8 mouse cellular contexts compared by ENCODE assay signal in genomic region chr9:119978151-119978810, GRCm38 (mm10). TPM values are rescaled to one million over a fixed set of nuclear protein-coding genes. Genes with fewer than 3 reads are reported as not detected.
A peak's percentile ranks its signal among the peaks of the same experiment; 100 is the strongest.
DNase-seq lines count a peak whose midpoint lies in the region; ATAC-seq and TF ChIP-seq lines count a peak whose summit lies in the region.
"Had no signal": no experiment of that assay in that cellular context is flagged by ENCODE, and none has a peak within 500 bp of the region (broad histone marks: within the 10 kb centered on the region; RNA-seq: fewer than 3 reads in every experiment).

No protein-coding gene starts in this region.

- 0 out of 2 replicates have a peak overlapping the region, but pooled peaks have one; percentile 15 for H3K4me2 ChIP-seq in stomach, embryonic 16.5 days (ENCODE audit: low read depth, low read length)
- H3K4me2 ChIP-seq: neural tube, embryonic 13.5 days had no signal

- H3K27ac ChIP-seq in layer of hippocampus, adult 2 months: peak overlapping the region; percentile 67
- peak overlapping the region; percentile 42; the same call in 1 of the 2 replicates for H3K27ac ChIP-seq in stomach, embryonic 16.5 days (ENCODE audit: low read length)
- H3K27ac ChIP-seq: neural tube, embryonic 13.5 days had no signal

- no peaks in the 10 kb centered on the region for H3K9me3 ChIP-seq in stomach, embryonic 16.5 days (replicated peaks; ENCODE audit: control insufficient read depth, low read length)
- H3K9me3 ChIP-seq: neural tube, embryonic 13.5 days had no signal

- no peak overlapping the region for H3K4me3 ChIP-seq in layer of hippocampus, adult 2 months
- no peak overlapping the region for H3K4me3 ChIP-seq in stomach, embryonic 16.5 days (replicated peaks; ENCODE audit: low read length)
- H3K4me3 ChIP-seq: neural tube, embryonic 13.5 days had no signal

- ATAC-seq in inflammation-experienced regulatory T-cells, adult 6 months: peak; percentile 16
- no peak for ATAC-seq in stomach, embryonic 16.5 days (ENCODE audit: insufficient read depth, low FRiP score)

- no peak for DNase-seq in layer of hippocampus, adult 2 months (ENCODE audit: low spot score in 2 of 2)
- no peak for DNase-seq in layer of hippocampus, postnatal 36 days
- peak; percentile 64 for DNase-seq in T-cell, adult 2 months (ENCODE audit: low spot score)
- no peak for DNase-seq in gastrocnemius, postnatal 10 days
- no peak for DNase-seq in layer of hippocampus, adult 9-11 months

- TF ChIP-seq CTCF in layer of hippocampus, adult 2 months (conservative IDR thresholded peaks at IDR 0.05): no peak

- H3K27me3 ChIP-seq in stomach, embryonic 16.5 days (ENCODE audit: control insufficient read depth, insufficient read depth, low read length): no peaks in the 10 kb centered on the region

- peaks cover 57% of the 10 kb centered on the region for H3K4me1 ChIP-seq in stomach, embryonic 16.5 days (ENCODE audit: control insufficient read depth, insufficient read depth, low read length)

- peak overlapping the region; percentile 4; the same call in 1 of the 2 replicates for H3K9ac ChIP-seq in stomach, embryonic 16.5 days (ENCODE audit: low read length)

- WGBS in stomach, embryonic 16.5 days: 39% methylated on average over 9 of the region's 9 CpGs

- peaks cover 13% of the 10 kb centered on the region; the same call in 1 of the 2 replicates for H3K36me3 ChIP-seq in stomach, embryonic 16.5 days (ENCODE audit: control insufficient read depth, insufficient read depth, low read length)

RNA-seq across cellular contexts. Expression of gene Csrnp1, which starts 6.2 kb away (rescaled TPM):
- total RNA-seq in layer of hippocampus, adult 2 months (2021): 10 to 100 TPM; 13.7 TPM
- 10 to 100 TPM; 12.8 to 15.5 TPM for total RNA-seq in layer of hippocampus, postnatal 36 days (2021)
- polyA plus RNA-seq in inflammation-experienced regulatory T-cells, adult 6 months (2017; shearing (Covaris generic)): 10 to 100 TPM; 21.7 to 47.3 (median 39.5) TPM
- polyA plus RNA-seq in stomach, embryonic 16.5 days (2015; fragmentation: Nextera tagmentation; extraction: Ambion mirVana): 5.9 and 7.8 TPM in 2 replicates
- total RNA-seq in gastrocnemius, postnatal 10 days (2021): 1 to 10 TPM; 2.6 to 3.4 TPM

RNA-seq across cellular contexts. Expression of gene Ttc21a, which starts 40.9 kb away (rescaled TPM):
- under 1 TPM; 0.49 to 0.92 TPM for total RNA-seq in layer of hippocampus, adult 2 months (2021)
- total RNA-seq in layer of hippocampus, postnatal 36 days (2021): under 1 TPM; 0.80 to 0.86 TPM
- polyA plus RNA-seq in inflammation-experienced regulatory T-cells, adult 6 months (2017; shearing (Covaris generic)): not detected
- 0.04 and 0.15 TPM in 2 replicates for polyA plus RNA-seq in stomach, embryonic 16.5 days (2015; fragmentation: Nextera tagmentation; extraction: Ambion mirVana)
- under 1 TPM in 1 of 2 experiments, not detected in 1; 0.11 TPM for total RNA-seq in gastrocnemius, postnatal 10 days (2021)

RNA-seq across cellular contexts. Expression of gene Gorasp1, which starts 40.9 kb away (rescaled TPM):
- total RNA-seq in layer of hippocampus, adult 2 months (2021): 10 to 100 TPM; 33.1 to 40.8 TPM
- 10 to 100 TPM; 33.4 to 35.2 TPM for total RNA-seq in layer of hippocampus, postnatal 36 days (2021)
- 1 to 10 TPM; 2.9 to 4.8 (median 4.5) TPM for polyA plus RNA-seq in inflammation-experienced regulatory T-cells, adult 6 months (2017; shearing (Covaris generic))
- 31.6 and 39.0 TPM in 2 replicates for polyA plus RNA-seq in stomach, embryonic 16.5 days (2015; fragmentation: Nextera tagmentation; extraction: Ambion mirVana)
- total RNA-seq in gastrocnemius, postnatal 10 days (2021): 10 to 100 TPM; 16.2 to 17.6 TPM

RNA-seq across cellular contexts. Expression of gene Xirp1, which starts 45.1 kb away (rescaled TPM):
- total RNA-seq in layer of hippocampus, adult 2 months (2021): under 1 TPM; 0.10 to 0.23 TPM
- total RNA-seq in layer of hippocampus, postnatal 36 days (2021): under 1 TPM; 0.05 to 0.20 TPM
- polyA plus RNA-seq in inflammation-experienced regulatory T-cells, adult 6 months (2017; shearing (Covaris generic)): not detected
- polyA plus RNA-seq in stomach, embryonic 16.5 days (2015; fragmentation: Nextera tagmentation; extraction: Ambion mirVana): 0.14 and 1.6 TPM in 2 replicates
- total RNA-seq in gastrocnemius, postnatal 10 days (2021): 10 to 100 TPM; 58.2 to 84.6 TPM
